ENCODE assay signal across 8 mouse cellular contexts in the genomic region with DNA sequence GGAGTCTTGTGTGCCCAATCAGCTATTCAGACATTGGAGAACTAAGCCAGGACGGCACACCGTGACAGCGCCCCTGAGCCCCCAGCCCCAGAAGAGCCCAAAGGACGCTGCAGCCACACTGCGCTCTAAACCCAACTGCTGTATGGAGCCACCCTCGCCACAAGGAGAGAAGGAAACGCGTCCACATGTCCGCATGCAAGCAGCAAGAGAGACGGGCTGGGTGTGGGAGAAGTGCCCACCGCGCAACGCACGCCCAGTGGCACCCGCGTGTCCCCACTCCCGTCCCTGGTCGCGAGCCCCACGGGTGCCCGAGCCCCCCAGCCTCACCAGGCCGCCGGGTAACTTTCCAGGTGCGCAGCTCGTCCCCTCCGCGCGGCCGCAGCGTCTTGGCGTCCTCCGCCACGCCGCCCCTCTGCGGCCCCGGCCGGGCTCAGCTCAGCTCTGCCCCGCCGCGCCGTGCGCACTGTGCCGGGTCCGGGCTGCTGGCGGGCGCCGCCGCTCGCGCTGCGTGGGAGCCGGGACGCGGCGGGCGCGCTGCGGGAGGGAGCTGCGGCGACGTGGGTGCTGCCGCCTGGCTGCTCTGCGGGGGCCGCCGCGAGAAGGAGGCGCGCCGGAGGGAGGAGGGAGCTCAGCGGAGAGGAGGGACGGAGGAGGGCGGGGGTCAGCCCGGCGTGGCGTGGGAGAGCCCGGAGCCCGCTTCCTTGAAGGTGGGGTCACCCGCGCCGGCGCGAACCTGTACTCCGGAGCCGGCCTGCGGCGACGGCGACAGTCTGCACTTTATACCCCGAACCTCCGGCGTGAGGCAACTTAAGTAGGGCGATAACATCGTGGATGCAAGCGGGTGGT. TPM values are rescaled to one million over a fixed set of nuclear protein-coding genes. Genes with fewer than 3 reads are reported as not detected.
A peak's percentile ranks its signal among the peaks of the same experiment; 100 is the strongest.
DNase-seq lines count a peak whose midpoint lies in the region; ATAC-seq lines count a peak whose summit lies in the region.

A gene (minus strand): TSS at position 756 of the 846 bp plus-strand sequence.

- peak; percentile 68; the same call in 1 of the 2 replicates for ATAC-seq in heart, embryonic 11.5 days (replicated peaks; ENCODE audit: insufficient number of reproducible peaks, low FRiP score, low TSS enrichment)
- peak; percentile 17; the same call in 1 of the 2 replicates for ATAC-seq in heart, embryonic 13.5 days (ENCODE audit: extremely low read depth, insufficient number of reproducible peaks, low FRiP score, low TSS enrichment)
- ATAC-seq in lung, embryonic 16.5 days (ENCODE audit: low read depth), result peak; percentile 81
- no peak for ATAC-seq in activated CD4-positive, CD25-positive, alpha-beta regulatory T cell, adult 4 months

- no peak within 1 kb of the TSS for H3K27ac ChIP-seq in heart, embryonic 11.5 days (ENCODE audit: low read depth, low read length)
- no peak within 1 kb of the TSS for H3K27ac ChIP-seq in heart, embryonic 13.5 days (replicated peaks)
- H3K27ac ChIP-seq in lung, embryonic 16.5 days (ENCODE audit: low read length), result no peak within 1 kb of the TSS

- intact Hi-C loops in heart, postnatal 25 days (cut with DNase I), result no loop called here

- peak within 1 kb of the TSS; percentile 97 for H3K4me2 ChIP-seq in heart, embryonic 11.5 days
- H3K4me2 ChIP-seq in heart, embryonic 13.5 days, result peak within 1 kb of the TSS; percentile 99
- H3K4me2 ChIP-seq in lung, embryonic 16.5 days (ENCODE audit: low read depth, low read length), result peak within 1 kb of the TSS; percentile 75

- peaks cover 29% of the 10 kb centered on the region for H3K27me3 ChIP-seq in heart, embryonic 11.5 days (ENCODE audit: control insufficient read depth, insufficient read depth, low read length)
- peaks cover 82% of the 10 kb centered on the region for H3K27me3 ChIP-seq in heart, embryonic 13.5 days (replicated peaks)
- peaks cover 22% of the 10 kb centered on the region for H3K27me3 ChIP-seq in lung, embryonic 16.5 days (ENCODE audit: control insufficient read depth, insufficient read depth, low read depth, low read length)

- no peaks in the 10 kb centered on the region for H3K9me3 ChIP-seq in heart, embryonic 11.5 days (replicated peaks; ENCODE audit: control insufficient read depth, low read length)
- H3K9me3 ChIP-seq in heart, embryonic 13.5 days, result no peaks in the 10 kb centered on the region
- H3K9me3 ChIP-seq in lung, embryonic 16.5 days (ENCODE audit: control insufficient read depth, low read length), result no peaks in the 10 kb centered on the region

- H3K36me3 ChIP-seq in heart, embryonic 11.5 days (ENCODE audit: control insufficient read depth, insufficient read depth, low read length), result no peaks in the 10 kb centered on the region
- no peaks in the 10 kb centered on the region for H3K36me3 ChIP-seq in heart, embryonic 13.5 days
- no peaks in the 10 kb centered on the region for H3K36me3 ChIP-seq in lung, embryonic 16.5 days (ENCODE audit: control insufficient read depth, insufficient read depth, low read length)

- 0 out of 2 replicates have a peak, but pooled peaks cover 3% of the 10 kb centered on the region for H3K4me1 ChIP-seq in heart, embryonic 11.5 days (ENCODE audit: control insufficient read depth, insufficient read depth, low read length)
- peaks cover 8% of the 10 kb centered on the region; the same call in 1 of the 2 replicates for H3K4me1 ChIP-seq in heart, embryonic 13.5 days
- peaks cover 3% of the 10 kb centered on the region for H3K4me1 ChIP-seq in lung, embryonic 16.5 days (replicated peaks; ENCODE audit: control insufficient read depth, insufficient read depth, low read length)

- no peak for DNase-seq in heart, postnatal 25 days (ENCODE audit: low spot score)
- peak; percentile 64 for DNase-seq in embryo, embryonic 10 days (ENCODE audit: low spot score)
- peak; percentile 62 to 74 for DNase-seq in kidney, postnatal 4 days
- DNase-seq in right cerebral cortex, postnatal 10 days (ENCODE audit: low spot score in 2 of 2), result peak; percentile 59 to 65

- peak within 1 kb of the TSS; percentile 67 for H3K4me3 ChIP-seq in heart, embryonic 11.5 days (ENCODE audit: low read depth, low read length)
- peak within 1 kb of the TSS; percentile 72 for H3K4me3 ChIP-seq in heart, embryonic 13.5 days
- peak within 1 kb of the TSS; percentile 64 for H3K4me3 ChIP-seq in lung, embryonic 16.5 days (ENCODE audit: low read length)

- 1% methylated on average over 85 of the region's 94 CpGs for WGBS in heart, embryonic 11.5 days (ENCODE audit: insufficient replicate concordance)
- 1% methylated on average over 87 of the region's 94 CpGs for WGBS in heart, embryonic 13.5 days
- WGBS in lung, embryonic 16.5 days, result under 1% methylated on average over 85 of the region's 94 CpGs

- H3K9ac ChIP-seq in heart, embryonic 11.5 days (ENCODE audit: low read depth, low read length), result peak within 1 kb of the TSS; percentile 66
- H3K9ac ChIP-seq in heart, embryonic 13.5 days, result peak within 1 kb of the TSS; percentile 79
- H3K9ac ChIP-seq in lung, embryonic 16.5 days (ENCODE audit: low read length), result peak within 1 kb of the TSS; percentile 65

RNA-seq across cellular contexts. Expression of the gene that starts here (rescaled TPM):
- 0.54 and 0.77 TPM in 2 replicates for polyA plus RNA-seq in heart, embryonic 11.5 days (2014; fragmentation: Nextera tagmentation; extraction: Ambion mirVana)
- total RNA-seq in heart, postnatal 25 days (2021), result under 1 TPM; 0.31 to 0.39 TPM
- polyA plus RNA-seq in heart, embryonic 13.5 days (2015; fragmentation: Nextera tagmentation; extraction: Ambion mirVana), result 0.57 and 0.68 TPM in 2 replicates
- 1.8 and 2.1 TPM in 2 replicates for polyA plus RNA-seq in lung, embryonic 16.5 days (2015; fragmentation: Nextera tagmentation; extraction: Ambion mirVana)
- not detected for polyA plus RNA-seq in activated CD4-positive, CD25-positive, alpha-beta regulatory T cell, adult 4 months (2017; shearing (Covaris generic))

Comparison
In these comparisons a context has a peak if more than half of its experiments do, and no peak if none do; other contexts are left out.
1. Peak in ATAC-seq, H3K4me3 ChIP-seq, H3K9ac ChIP-seq and H3K4me2 ChIP-seq in heart, embryonic 11.5 days; RNA of the gene not detected or under 1 TPM.
2. Peak in ATAC-seq, H3K4me3 ChIP-seq, H3K9ac ChIP-seq and H3K4me2 ChIP-seq in heart, embryonic 13.5 days; RNA of the gene not detected or under 1 TPM.